Mouse (Mus musculus) spleen, postnatal 36 days (tissue): Measurements from ENCODE around the gene Gm3376.
"Not testable (repeated sequence)": the region's sequence is repeated elsewhere in the genome, so short reads cannot be mapped to it uniquely, and the experiment has no call there.

Source experiments
- DNase-seq, 2 experiments: peaks; one replicate each; pipeline ENCODE4 v3.0.0; 2022; ENCODE audit warnings: low spot score in 2 of 2, mixed read lengths in 1 of 2

Gene Gm3376

DNA sequence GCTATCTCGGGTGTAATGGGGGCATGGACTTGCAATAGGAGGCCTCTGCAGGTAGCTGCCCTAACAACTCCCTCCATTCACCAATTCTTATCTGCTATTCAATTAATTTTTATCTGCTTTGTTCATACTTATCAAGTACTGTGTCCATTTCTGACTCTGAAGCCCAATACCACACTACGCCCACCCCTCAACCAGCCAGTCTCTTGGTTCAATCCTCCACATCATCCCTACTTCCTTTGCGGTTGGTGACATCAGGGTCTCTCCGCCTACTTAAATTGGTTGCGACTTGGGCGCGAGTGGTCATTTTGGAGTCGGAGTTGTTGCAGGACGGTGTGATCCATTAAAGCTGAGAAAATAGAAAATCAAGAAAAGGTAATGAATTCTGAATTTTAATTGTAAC is at the start of gene Gm3376:
Gene Gm3376, plus strand, starts transcription at position 301 of the 400 bp plus-strand sequence.
- DNase-seq, result not testable (repeated sequence)
